26 mouse cellular contexts compared by ENCODE assay signal in genomic region chr6:20078666-20079065, GRCm38 (mm10).
DNase-seq lines count a peak whose midpoint lies in the region; ATAC-seq and TF ChIP-seq lines count a peak whose summit lies in the region.
"Had no signal": no experiment of that assay in that cellular context is flagged by ENCODE, and none has a peak within 500 bp of the region (broad histone marks: within the 10 kb centered on the region; RNA-seq: fewer than 3 reads in every experiment).

No protein-coding gene starts in this region.

- H3K36me3 ChIP-seq in hindbrain, postnatal 0 days (ENCODE audit: insufficient read depth, low read length), result no peaks in the 10 kb centered on the region
- H3K36me3 ChIP-seq in hindbrain, embryonic 11.5 days (ENCODE audit: control insufficient read depth, insufficient read depth, low read length), result no peaks in the 10 kb centered on the region
- H3K36me3 ChIP-seq: forebrain, embryonic 10.5 days; G1E; heart, embryonic 12.5 days; heart, embryonic 15.5 days; hindbrain, embryonic 10.5 days had no signal

- ATAC-seq in hindbrain, postnatal 0 days, result no peak
- no peak for ATAC-seq in hindbrain, embryonic 11.5 days (ENCODE audit: low FRiP score)
- ATAC-seq: forebrain, embryonic 16.5 days; intestine, postnatal 0 days; Patski had no signal

- no peaks in the 10 kb centered on the region for H3K9me3 ChIP-seq in hindbrain, postnatal 0 days (ENCODE audit: low read length)
- no peaks in the 10 kb centered on the region for H3K9me3 ChIP-seq in hindbrain, embryonic 11.5 days (ENCODE audit: control insufficient read depth, low read length)
- H3K9me3 ChIP-seq: forebrain, embryonic 10.5 days; G1E; heart, embryonic 12.5 days; heart, embryonic 15.5 days; hindbrain, embryonic 10.5 days had no signal

- no peak overlapping the region for H3K4me3 ChIP-seq in hindbrain, postnatal 0 days (ENCODE audit: low read length)
- H3K4me3 ChIP-seq in hindbrain, embryonic 11.5 days (ENCODE audit: low read depth, low read length), result no peak overlapping the region
- H3K4me3 ChIP-seq: forebrain, embryonic 10.5 days; gastrocnemius, adult 2 months; heart, embryonic 12.5 days; heart, embryonic 15.5 days; hindbrain, embryonic 10.5 days had no signal

- no peak overlapping the region for H3K27ac ChIP-seq in hindbrain, postnatal 0 days
- H3K27ac ChIP-seq in hindbrain, embryonic 11.5 days (ENCODE audit: low read depth, low read length), result no peak overlapping the region
- H3K27ac ChIP-seq: forebrain, embryonic 10.5 days; gastrocnemius, adult 2 months; heart, embryonic 15.5 days; hindbrain, embryonic 10.5 days; hindbrain, embryonic 14.5 days had no signal

- TF ChIP-seq CTCF in hindbrain, postnatal 0 days (IDR thresholded peaks at IDR 0.05; ENCODE audit: low read depth), result no peak

- DNase-seq in cerebellum, postnatal 10 days, result peak; percentile 40 to 71
- DNase-seq in cerebellum, adult 9-11 months, result no peak
- DNase-seq in hindbrain, postnatal 0 days (ENCODE audit: low spot score), result peak; percentile 46
- DNase-seq in hindbrain, embryonic 11.5 days (ENCODE audit: low spot score), result no peak
- DNase-seq in brain, adult 2 months (ENCODE audit: low read depth, low spot score), result peak; percentile 75
- no peak for DNase-seq in left cerebral cortex, adult 8-10 months (ENCODE audit: low spot score in 2 of 2)
- DNase-seq: adrenal gland, postnatal 10 days; adrenal gland, postnatal 36 days; B cell, adult 2 months; cerebellum, adult 18-20 months; gastrocnemius, adult 2 months; gastrocnemius, postnatal 14 days; heart, adult 11 months; heart, postnatal 10 days; heart, postnatal 36 days; kidney, adult 2 months had no signal

- no peaks in the 10 kb centered on the region for H3K27me3 ChIP-seq in hindbrain, postnatal 0 days (ENCODE audit: insufficient read depth, low read length)
- no peaks in the 10 kb centered on the region for H3K27me3 ChIP-seq in hindbrain, embryonic 11.5 days (ENCODE audit: control insufficient read depth, insufficient read depth, low read length)
- H3K27me3 ChIP-seq: CH12.LX; heart, embryonic 12.5 days; heart, embryonic 15.5 days; Patski had no signal

- no peak overlapping the region for H3K4me2 ChIP-seq in hindbrain, postnatal 0 days (ENCODE audit: low read depth, low read length)
- no peak overlapping the region for H3K4me2 ChIP-seq in hindbrain, embryonic 11.5 days (replicated peaks; ENCODE audit: low read depth, low read length)
- H3K4me2 ChIP-seq: heart, embryonic 12.5 days; heart, embryonic 15.5 days; hindbrain, embryonic 14.5 days had no signal

- H3K4me1 ChIP-seq in hindbrain, postnatal 0 days (ENCODE audit: insufficient read depth, low read length), result no peaks in the 10 kb centered on the region
- no peaks in the 10 kb centered on the region for H3K4me1 ChIP-seq in hindbrain, embryonic 11.5 days (replicated peaks; ENCODE audit: control insufficient read depth, insufficient read depth, low read length)
- H3K4me1 ChIP-seq: forebrain, embryonic 10.5 days; heart, embryonic 12.5 days; heart, embryonic 15.5 days; hindbrain, embryonic 10.5 days had no signal

- H3K9ac ChIP-seq in hindbrain, postnatal 0 days (replicated peaks; ENCODE audit: low read length), result no peak overlapping the region
- H3K9ac ChIP-seq in hindbrain, embryonic 11.5 days (ENCODE audit: low read depth, low read length), result no peak overlapping the region
- H3K9ac ChIP-seq: heart, embryonic 12.5 days; heart, embryonic 15.5 days; hindbrain, embryonic 14.5 days had no signal

Comparison
In these comparisons a context has a peak if more than half of its experiments do, and no peak if none do; other contexts are left out.
1. DNase-seq: peak in cerebellum, postnatal 10 days (2 of 2), hindbrain, postnatal 0 days (single experiment) and brain, adult 2 months (single experiment); none in cerebellum, adult 9-11 months (single experiment), hindbrain, embryonic 11.5 days (single experiment) and left cerebral cortex, adult 8-10 months (0 of 2).